Mouse (Mus musculus): ENCODE measurements around the gene Zfp507. TPM values are rescaled to one million over a fixed set of nuclear protein-coding genes. Genes with fewer than 3 reads are reported as not detected.

Zfp507 gene
- polyA plus RNA-seq, 1 experiment: 13.9 TPM

GRCm38 (mm10) chr7:35728376-35728775 lies 74.4 kb downstream of the Zfp507 start:
- Histone ChIP-seq H3K27me3 (ENCODE audit: control insufficient read depth, insufficient read depth, low read length) (no peaks in the 10 kb centered on the region), H3K27ac (ENCODE audit: insufficient read depth, low read length) (no peak overlapping the region), H3K4me1 (ENCODE audit: control insufficient read depth, insufficient read depth, low read length) (no peaks in the 10 kb centered on the region), H3K4me3 (replicated peaks; ENCODE audit: insufficient read depth, low read depth, low read length) (no peak overlapping the region)
- no peak for DNase-seq
- TF ChIP-seq POLR2A (IDR thresholded peaks at IDR 0.05; ENCODE audit: borderline replicate concordance, insufficient read depth, low read length) (no peak), CTCF (IDR thresholded peaks at IDR 0.05; ENCODE audit: borderline replicate concordance, insufficient read depth, low read depth, low read length) (no peak)
- WGBS: 97% methylated on average over 12 of the region's 12 CpGs

- no peak for TF ChIP-seq POLR2A (IDR thresholded peaks at IDR 0.05; ENCODE audit: borderline replicate concordance, insufficient read depth, low read length)
- no peak for TF ChIP-seq CTCF (IDR thresholded peaks at IDR 0.05; ENCODE audit: borderline replicate concordance, insufficient read depth, low read depth, low read length)
- 98% methylated on average over 2 of the region's 2 CpGs for WGBS
- Histone ChIP-seq H3K27me3 (ENCODE audit: control insufficient read depth, insufficient read depth, low read length) (no peaks in the 10 kb centered on the region), H3K4me3 (replicated peaks; ENCODE audit: insufficient read depth, low read depth, low read length) (no peak overlapping the region), H3K27ac (ENCODE audit: insufficient read depth, low read length) (no peak overlapping the region), H3K4me1 (ENCODE audit: control insufficient read depth, insufficient read depth, low read length) (no peaks in the 10 kb centered on the region)
- no peak for DNase-seq
Observed at GRCm38 (mm10) chr7:35723035-35723434, 79.8 kb downstream of the Zfp507 start.

Other genes starting within 250 kb of the Zfp507 start
- gene Nudt19, start 246.7 kb downstream of the Zfp507 start, polyA plus RNA-seq (2012; rRNA removed): 88.4 and 103 TPM in 2 replicates
- 0.03 and 0.07 TPM in 2 replicates for gene Rgs9bp, start 217.4 kb downstream of the Zfp507 start, polyA plus RNA-seq (2012; rRNA removed)
- gene Ankrd27, start 216.8 kb downstream of the Zfp507 start, polyA plus RNA-seq (2012; rRNA removed): 23.5 and 25.0 TPM in 2 replicates
- 93.8 and 99.5 TPM in 2 replicates for gene Pdcd5, start 155.5 kb downstream of the Zfp507 start, polyA plus RNA-seq (2012; rRNA removed)
- gene Dpy19l3, start 48.5 kb downstream of the Zfp507 start, polyA plus RNA-seq (2012; rRNA removed): 25.5 TPM in 2 replicates